In genomic region chr17:14993139-14993832, GRCm38 (mm10) we compare ENCODE assay signal across 8 mouse cellular contexts. TPM values are rescaled to one million over a fixed set of nuclear protein-coding genes. Genes with fewer than 3 reads are reported as not detected.
ATAC-seq lines count a peak whose summit lies in the region.
"Not testable (repeated sequence)": the region's sequence is repeated elsewhere in the genome, so short reads cannot be mapped to it uniquely, and the experiment has no call there.

No protein-coding gene starts in this region.

- not testable (repeated sequence) for H3K4me2 ChIP-seq in forebrain, embryonic 13.5 days; heart, embryonic 15.5 days; limb, embryonic 13.5 days (replicated peaks); lung, embryonic 15.5 days; midbrain, embryonic 16.5 days (ENCODE audit: low read length); stomach, embryonic 16.5 days (ENCODE audit: low read depth, low read length)

- H3K36me3 ChIP-seq in forebrain, embryonic 13.5 days (ENCODE audit: poor library complexity, severe bottlenecking); heart, embryonic 15.5 days; limb, embryonic 13.5 days; lung, embryonic 15.5 days; midbrain, embryonic 16.5 days (ENCODE audit: control insufficient read depth, insufficient read depth, low read length); stomach, embryonic 16.5 days (ENCODE audit: control insufficient read depth, insufficient read depth, low read length): not testable (repeated sequence)

- H3K9ac ChIP-seq in forebrain, embryonic 13.5 days; heart, embryonic 15.5 days; limb, embryonic 13.5 days; lung, embryonic 15.5 days; midbrain, embryonic 16.5 days (ENCODE audit: low read depth, low read length); stomach, embryonic 16.5 days (ENCODE audit: low read length): not testable (repeated sequence)

- peak; percentile 38 for ATAC-seq in cerebellum, adult (ENCODE audit: insufficient number of reproducible peaks, low FRiP score, low TSS enrichment)
- ATAC-seq in forebrain, embryonic 13.5 days = peak; percentile 92
- ATAC-seq in heart, embryonic 15.5 days (replicated peaks; ENCODE audit: insufficient number of reproducible peaks, insufficient read depth, low FRiP score, low read depth) = peak; percentile 82
- peak; percentile 55 for ATAC-seq in inflammation-experienced regulatory T-cells, adult 6 months
- ATAC-seq in limb, embryonic 13.5 days (ENCODE audit: low FRiP score, low read depth) = peak; percentile 94
- peak; percentile 89 for ATAC-seq in lung, embryonic 15.5 days (ENCODE audit: borderline replicate concordance, extremely low read depth, low FRiP score, low TSS enrichment)
- ATAC-seq in midbrain, embryonic 16.5 days = peak; percentile 93
- peak; percentile 88 for ATAC-seq in stomach, embryonic 16.5 days (ENCODE audit: insufficient read depth, low FRiP score)

- not testable (repeated sequence) for H3K4me3 ChIP-seq in forebrain, embryonic 13.5 days; heart, embryonic 15.5 days; limb, embryonic 13.5 days; lung, embryonic 15.5 days; midbrain, embryonic 16.5 days (ENCODE audit: low read depth, low read length); stomach, embryonic 16.5 days (replicated peaks; ENCODE audit: low read length)

- not testable (repeated sequence) for H3K9me3 ChIP-seq in forebrain, embryonic 13.5 days (replicated peaks); heart, embryonic 15.5 days (replicated peaks); limb, embryonic 13.5 days; lung, embryonic 15.5 days; midbrain, embryonic 16.5 days (replicated peaks; ENCODE audit: control insufficient read depth, low read length, poor library complexity, severe bottlenecking); stomach, embryonic 16.5 days (replicated peaks; ENCODE audit: control insufficient read depth, low read length)

- not testable (repeated sequence) for H3K27me3 ChIP-seq in forebrain, embryonic 13.5 days; heart, embryonic 15.5 days; limb, embryonic 13.5 days; lung, embryonic 15.5 days; midbrain, embryonic 16.5 days (ENCODE audit: control insufficient read depth, insufficient read depth, low read depth, low read length); stomach, embryonic 16.5 days (ENCODE audit: control insufficient read depth, insufficient read depth, low read length)

- not testable (repeated sequence) for H3K4me1 ChIP-seq in forebrain, embryonic 13.5 days; heart, embryonic 15.5 days (replicated peaks); limb, embryonic 13.5 days; lung, embryonic 15.5 days; midbrain, embryonic 16.5 days (ENCODE audit: control insufficient read depth, insufficient read depth, low read length); stomach, embryonic 16.5 days (ENCODE audit: control insufficient read depth, insufficient read depth, low read length)

- H3K27ac ChIP-seq in forebrain, embryonic 13.5 days; heart, embryonic 15.5 days; limb, embryonic 13.5 days; lung, embryonic 15.5 days; midbrain, embryonic 16.5 days (ENCODE audit: low read length); stomach, embryonic 16.5 days (ENCODE audit: low read length): not testable (repeated sequence)

- WGBS in forebrain, embryonic 13.5 days = no CpG with 5 or more reads among the region's 47 CpGs
- WGBS in heart, embryonic 15.5 days = no CpG with 5 or more reads among the region's 47 CpGs
- WGBS in limb, embryonic 13.5 days = no CpG with 5 or more reads among the region's 47 CpGs
- WGBS in lung, embryonic 15.5 days = no CpG with 5 or more reads among the region's 47 CpGs
- no CpG with 5 or more reads among the region's 47 CpGs for WGBS in midbrain, embryonic 16.5 days
- WGBS in stomach, embryonic 16.5 days = no CpG with 5 or more reads among the region's 47 CpGs

RNA-seq across cellular contexts. Expression of gene Gm3417, which starts 14.7 kb away (rescaled TPM):
- 1.1 TPM in 1 of 2 replicates, not detected in the other for polyA plus RNA-seq in forebrain, embryonic 13.5 days (2015; fragmentation: Nextera tagmentation; extraction: Ambion mirVana)
- 0.94 TPM in 1 of 2 replicates, not detected in the other for polyA plus RNA-seq in heart, embryonic 15.5 days (2015; fragmentation: Nextera tagmentation; extraction: Ambion mirVana)
- polyA plus RNA-seq in inflammation-experienced regulatory T-cells, adult 6 months (2017; shearing (Covaris generic)) = 1 to 10 TPM in 2 of 3 experiments, not detected in 1; 1.8 to 2.0 TPM
- polyA plus RNA-seq in limb, embryonic 13.5 days (2015; fragmentation: Nextera tagmentation; extraction: Ambion mirVana) = 0.86 TPM in 1 of 2 replicates, not detected in the other
- not detected in 2 replicates for polyA plus RNA-seq in lung, embryonic 15.5 days (2015; fragmentation: Nextera tagmentation; extraction: Ambion mirVana)
- 0.66 TPM in 1 of 2 replicates, not detected in the other for polyA plus RNA-seq in midbrain, embryonic 16.5 days (2015; fragmentation: Nextera tagmentation; extraction: Ambion mirVana)
- polyA plus RNA-seq in stomach, embryonic 16.5 days (2015; fragmentation: Nextera tagmentation; extraction: Ambion mirVana) = 0.30 TPM in 1 of 2 replicates, not detected in the other

RNA-seq across cellular contexts. Expression of gene 9030025P20Rik, which starts 15.0 kb away (rescaled TPM):
- polyA plus RNA-seq in forebrain, embryonic 13.5 days (2015; fragmentation: Nextera tagmentation; extraction: Ambion mirVana) = 12.4 and 15.6 TPM in 2 replicates
- polyA plus RNA-seq in heart, embryonic 15.5 days (2015; fragmentation: Nextera tagmentation; extraction: Ambion mirVana) = 5.4 and 7.1 TPM in 2 replicates
- 10 to 100 TPM; 41.8 to 63.4 (median 58.7) TPM for polyA plus RNA-seq in inflammation-experienced regulatory T-cells, adult 6 months (2017; shearing (Covaris generic))
- polyA plus RNA-seq in limb, embryonic 13.5 days (2015; fragmentation: Nextera tagmentation; extraction: Ambion mirVana) = 10.9 and 11.0 TPM in 2 replicates
- 9.3 and 11.2 TPM in 2 replicates for polyA plus RNA-seq in lung, embryonic 15.5 days (2015; fragmentation: Nextera tagmentation; extraction: Ambion mirVana)
- polyA plus RNA-seq in midbrain, embryonic 16.5 days (2015; fragmentation: Nextera tagmentation; extraction: Ambion mirVana) = 8.6 and 10.0 TPM in 2 replicates
- polyA plus RNA-seq in stomach, embryonic 16.5 days (2015; fragmentation: Nextera tagmentation; extraction: Ambion mirVana) = 6.4 and 7.6 TPM in 2 replicates

RNA-seq across cellular contexts. Expression of gene Gm3435, which starts 16.7 kb away (rescaled TPM):
- 10.4 and 10.6 TPM in 2 replicates for polyA plus RNA-seq in forebrain, embryonic 13.5 days (2015; fragmentation: Nextera tagmentation; extraction: Ambion mirVana)
- 4.7 and 5.4 TPM in 2 replicates for polyA plus RNA-seq in heart, embryonic 15.5 days (2015; fragmentation: Nextera tagmentation; extraction: Ambion mirVana)
- polyA plus RNA-seq in inflammation-experienced regulatory T-cells, adult 6 months (2017; shearing (Covaris generic)) = 10 to 100 TPM in 1 of 3 experiments, 1 to 10 TPM in 2; 5.0 to 12.9 (median 8.2) TPM
- polyA plus RNA-seq in limb, embryonic 13.5 days (2015; fragmentation: Nextera tagmentation; extraction: Ambion mirVana) = 7.8 and 8.7 TPM in 2 replicates
- 5.7 and 8.7 TPM in 2 replicates for polyA plus RNA-seq in lung, embryonic 15.5 days (2015; fragmentation: Nextera tagmentation; extraction: Ambion mirVana)
- 9.2 and 10.3 TPM in 2 replicates for polyA plus RNA-seq in midbrain, embryonic 16.5 days (2015; fragmentation: Nextera tagmentation; extraction: Ambion mirVana)
- 5.6 and 6.9 TPM in 2 replicates for polyA plus RNA-seq in stomach, embryonic 16.5 days (2015; fragmentation: Nextera tagmentation; extraction: Ambion mirVana)

RNA-seq across cellular contexts. Expression of gene Phf10, which starts 32.2 kb away (rescaled TPM):
- 20.5 and 22.0 TPM in 2 replicates for polyA plus RNA-seq in forebrain, embryonic 13.5 days (2015; fragmentation: Nextera tagmentation; extraction: Ambion mirVana)
- polyA plus RNA-seq in heart, embryonic 15.5 days (2015; fragmentation: Nextera tagmentation; extraction: Ambion mirVana) = 21.2 and 28.1 TPM in 2 replicates
- polyA plus RNA-seq in inflammation-experienced regulatory T-cells, adult 6 months (2017; shearing (Covaris generic)) = 10 to 100 TPM in 1 of 3 experiments, 1 to 10 TPM in 2; 8.9 to 13.4 (median 9.3) TPM
- 32.1 and 34.6 TPM in 2 replicates for polyA plus RNA-seq in limb, embryonic 13.5 days (2015; fragmentation: Nextera tagmentation; extraction: Ambion mirVana)
- 39.1 and 39.4 TPM in 2 replicates for polyA plus RNA-seq in lung, embryonic 15.5 days (2015; fragmentation: Nextera tagmentation; extraction: Ambion mirVana)
- 12.8 and 14.2 TPM in 2 replicates for polyA plus RNA-seq in midbrain, embryonic 16.5 days (2015; fragmentation: Nextera tagmentation; extraction: Ambion mirVana)
- 32.9 and 34.4 TPM in 2 replicates for polyA plus RNA-seq in stomach, embryonic 16.5 days (2015; fragmentation: Nextera tagmentation; extraction: Ambion mirVana)

RNA-seq across cellular contexts. Expression of gene Ermard, which starts 47.7 kb away (rescaled TPM):
- polyA plus RNA-seq in forebrain, embryonic 13.5 days (2015; fragmentation: Nextera tagmentation; extraction: Ambion mirVana) = 92.7 and 94.3 TPM in 2 replicates
- polyA plus RNA-seq in heart, embryonic 15.5 days (2015; fragmentation: Nextera tagmentation; extraction: Ambion mirVana) = 51.9 and 64.6 TPM in 2 replicates
- 100 to 1,000 TPM in 2 of 3 experiments, 10 to 100 TPM in 1; 86.6 to 207 (median 188) TPM for polyA plus RNA-seq in inflammation-experienced regulatory T-cells, adult 6 months (2017; shearing (Covaris generic))
- polyA plus RNA-seq in limb, embryonic 13.5 days (2015; fragmentation: Nextera tagmentation; extraction: Ambion mirVana) = 91.4 and 95.4 TPM in 2 replicates
- polyA plus RNA-seq in lung, embryonic 15.5 days (2015; fragmentation: Nextera tagmentation; extraction: Ambion mirVana) = 69.2 and 85.6 TPM in 2 replicates
- 74.3 and 89.8 TPM in 2 replicates for polyA plus RNA-seq in midbrain, embryonic 16.5 days (2015; fragmentation: Nextera tagmentation; extraction: Ambion mirVana)
- polyA plus RNA-seq in stomach, embryonic 16.5 days (2015; fragmentation: Nextera tagmentation; extraction: Ambion mirVana) = 65.3 and 72.4 TPM in 2 replicates

Comparison
In these comparisons a context has a peak if more than half of its experiments do, and no peak if none do; other contexts are left out.
1. ATAC-seq: peak in every context shown above with its lines; median percentile 94 in limb, embryonic 13.5 days; 93 in midbrain, embryonic 16.5 days; 92 in forebrain, embryonic 13.5 days; 89 in lung, embryonic 15.5 days; 88 in stomach, embryonic 16.5 days; 82 in heart, embryonic 15.5 days; 55 in inflammation-experienced regulatory T-cells, adult 6 months; 38 in cerebellum, adult.